ENCODE assay signal across 8 mouse cellular contexts in genomic region chr8:70841147-70842072, GRCm38 (mm10). TPM values are rescaled to one million over a fixed set of nuclear protein-coding genes. Genes with fewer than 3 reads are reported as not detected.
DNase-seq lines count a peak whose midpoint lies in the region; ATAC-seq and TF ChIP-seq lines count a peak whose summit lies in the region.

No protein-coding gene starts in this region.

- peak; percentile 93 for DNase-seq in NIH3T3 (ENCODE audit: low read depth)
- DNase-seq in cerebellum, adult 8-10 months = peak; percentile 91
- DNase-seq in gastrocnemius, adult 2 months = peak; percentile 91
- peak; percentile 89 for DNase-seq in hindbrain, postnatal 0 days (ENCODE audit: low spot score)
- peak; percentile 90 to 94 for DNase-seq in left cerebral cortex, adult 18-20 months (ENCODE audit: low spot score in 2 of 2)
- DNase-seq in right cerebral cortex, postnatal 10 days (ENCODE audit: low spot score in 2 of 2) = peak; percentile 89 to 91
- peak; percentile 83 for DNase-seq in urinary bladder, adult 2 months (ENCODE audit: low spot score)

- no peak overlapping the region for H3K9ac ChIP-seq in hindbrain, postnatal 0 days (replicated peaks; ENCODE audit: low read length)

- no peaks in the 10 kb centered on the region for H3K9me3 ChIP-seq in hindbrain, postnatal 0 days (ENCODE audit: low read length)
- no peaks in the 10 kb centered on the region for H3K9me3 ChIP-seq in megakaryocyte, embryonic 14.5 days

- WGBS in hindbrain, postnatal 0 days = 39% methylated on average over 22 of the region's 22 CpGs

- intact Hi-C loops in gastrocnemius, adult 2 months (cut with DNase I) = loop anchor here (1.0 to 5.0 kb wide), 3 partner anchors 20 to 121 kb away; no protein-coding TSS in a partner anchor

- peak; percentile 100 for TF ChIP-seq CTCF in gastrocnemius, adult 2 months (IDR thresholded peaks at IDR 0.05)
- peak; percentile 96 for TF ChIP-seq CTCF in hindbrain, postnatal 0 days (IDR thresholded peaks at IDR 0.05; ENCODE audit: low read depth)

- no peaks in the 10 kb centered on the region for H3K36me3 ChIP-seq in hindbrain, postnatal 0 days (ENCODE audit: insufficient read depth, low read length)
- H3K36me3 ChIP-seq in megakaryocyte, embryonic 14.5 days (replicated peaks; ENCODE audit: low read length) = peaks cover 13% of the 10 kb centered on the region

- H3K27me3 ChIP-seq in hindbrain, postnatal 0 days (ENCODE audit: insufficient read depth, low read length) = no peaks in the 10 kb centered on the region
- H3K27me3 ChIP-seq in megakaryocyte, embryonic 14.5 days (replicated peaks) = peaks cover 13% of the 10 kb centered on the region

- 0 out of 2 replicates have a peak, but pooled peaks cover 6% of the 10 kb centered on the region for H3K4me1 ChIP-seq in hindbrain, postnatal 0 days (ENCODE audit: insufficient read depth, low read length)
- H3K4me1 ChIP-seq in megakaryocyte, embryonic 14.5 days = peaks cover 48% of the 10 kb centered on the region

- H3K4me2 ChIP-seq in hindbrain, postnatal 0 days (ENCODE audit: low read depth, low read length) = no peak overlapping the region

- no peak overlapping the region for H3K4me3 ChIP-seq in gastrocnemius, adult 2 months
- H3K4me3 ChIP-seq in hindbrain, postnatal 0 days (ENCODE audit: low read length) = no peak overlapping the region
- peak overlapping the region; percentile 50 for H3K4me3 ChIP-seq in megakaryocyte, embryonic 14.5 days (replicated peaks)

- no peak for ATAC-seq in hindbrain, postnatal 0 days

- peak overlapping the region; percentile 91; the same call in 1 of the 2 replicates for H3K27ac ChIP-seq in gastrocnemius, adult 2 months
- no peak overlapping the region for H3K27ac ChIP-seq in hindbrain, postnatal 0 days

RNA-seq across cellular contexts. Expression of gene Arrdc2, which starts 1.9 kb away (rescaled TPM):
- total RNA-seq in gastrocnemius, adult 2 months (2021) = 100 to 1,000 TPM in 1 of 2 experiments, 10 to 100 TPM in 1; 66.5 to 182 TPM
- 12.1 and 17.1 TPM in 2 replicates for total RNA-seq in hindbrain, postnatal 0 days (2014; rRNA removed)
- polyA plus RNA-seq in hindbrain, postnatal 0 days (2015; fragmentation: Nextera tagmentation; extraction: Ambion mirVana) = 4.6 and 4.9 TPM in 2 replicates
- 10 to 100 TPM; 12.0 to 13.3 TPM for total RNA-seq in left cerebral cortex, adult 18-20 months (2021)
- polyA plus RNA-seq in megakaryocyte, embryonic 14.5 days (2012; ENCODE audit: insufficient read depth, low replicate concordance) = 30.6 and 35.6 TPM in 2 replicates
- 20.4 and 27.4 TPM in 2 replicates for polyA plus RNA-seq in urinary bladder, adult 2 months (2012; rRNA removed)

RNA-seq across cellular contexts. Expression of gene Kcnn1, which starts 21.6 kb away (rescaled TPM):
- total RNA-seq in gastrocnemius, adult 2 months (2021) = 10 to 100 TPM; 18.1 to 21.5 TPM
- 29.8 and 33.6 TPM in 2 replicates for total RNA-seq in hindbrain, postnatal 0 days (2014; rRNA removed)
- polyA plus RNA-seq in hindbrain, postnatal 0 days (2015; fragmentation: Nextera tagmentation; extraction: Ambion mirVana) = 7.8 and 10.8 TPM in 2 replicates
- 10 to 100 TPM; 17.4 to 19.3 TPM for total RNA-seq in left cerebral cortex, adult 18-20 months (2021)
- 3.4 and 11.8 TPM in 2 replicates for polyA plus RNA-seq in megakaryocyte, embryonic 14.5 days (2012; ENCODE audit: insufficient read depth, low replicate concordance)
- polyA plus RNA-seq in urinary bladder, adult 2 months (2012; rRNA removed) = 5.5 and 5.6 TPM in 2 replicates

RNA-seq across cellular contexts. Expression of gene Ccdc124, which starts 32.3 kb away (rescaled TPM):
- 10 to 100 TPM; 65.6 to 73.1 TPM for total RNA-seq in gastrocnemius, adult 2 months (2021)
- total RNA-seq in hindbrain, postnatal 0 days (2014; rRNA removed) = 36.0 and 45.1 TPM in 2 replicates
- polyA plus RNA-seq in hindbrain, postnatal 0 days (2015; fragmentation: Nextera tagmentation; extraction: Ambion mirVana) = 145 and 154 TPM in 2 replicates
- total RNA-seq in left cerebral cortex, adult 18-20 months (2021) = 100 to 1,000 TPM; 101 to 102 TPM
- polyA plus RNA-seq in megakaryocyte, embryonic 14.5 days (2012; ENCODE audit: insufficient read depth, low replicate concordance) = 92.6 and 282 TPM in 2 replicates
- 70.9 and 74.6 TPM in 2 replicates for polyA plus RNA-seq in urinary bladder, adult 2 months (2012; rRNA removed)

RNA-seq across cellular contexts. Expression of gene Il12rb1, which starts 33.2 kb away (rescaled TPM):
- total RNA-seq in gastrocnemius, adult 2 months (2021) = not detected
- not detected in 2 replicates for total RNA-seq in hindbrain, postnatal 0 days (2014; rRNA removed)
- polyA plus RNA-seq in hindbrain, postnatal 0 days (2015; fragmentation: Nextera tagmentation; extraction: Ambion mirVana) = not detected in 2 replicates
- total RNA-seq in left cerebral cortex, adult 18-20 months (2021) = under 1 TPM; 0.63 to 0.77 TPM
- polyA plus RNA-seq in megakaryocyte, embryonic 14.5 days (2012; ENCODE audit: insufficient read depth, low replicate concordance) = 10.8 and 11.1 TPM in 2 replicates
- polyA plus RNA-seq in urinary bladder, adult 2 months (2012; rRNA removed) = 0.58 and 0.94 TPM in 2 replicates

RNA-seq across cellular contexts. Expression of gene Mast3, which starts 36.6 kb away (rescaled TPM):
- 1 to 10 TPM; 2.7 to 3.6 TPM for total RNA-seq in gastrocnemius, adult 2 months (2021)
- 35.2 and 42.1 TPM in 2 replicates for total RNA-seq in hindbrain, postnatal 0 days (2014; rRNA removed)
- 16.2 and 16.7 TPM in 2 replicates for polyA plus RNA-seq in hindbrain, postnatal 0 days (2015; fragmentation: Nextera tagmentation; extraction: Ambion mirVana)
- total RNA-seq in left cerebral cortex, adult 18-20 months (2021) = 100 to 1,000 TPM; 317 to 334 TPM
- polyA plus RNA-seq in megakaryocyte, embryonic 14.5 days (2012; ENCODE audit: insufficient read depth, low replicate concordance) = 370 and 778 TPM in 2 replicates
- polyA plus RNA-seq in urinary bladder, adult 2 months (2012; rRNA removed) = 19.5 and 19.7 TPM in 2 replicates
